Mouse (Mus musculus) heart, embryonic 14.5 days (tissue): ENCODE data around the gene Rpl23. TPM values are rescaled to one million over a fixed set of nuclear protein-coding genes. Genes with fewer than 3 reads are reported as not detected.

Experiments
- ATAC-seq: fragments of 200-750 bp; cut with Nextera tagmentation; 2 replicates; pipeline ENCODE4 v1.8.0; 2017; ENCODE audit warnings: low read depth, moderate TSS enrichment; ENCODE audit not compliant: insufficient number of reproducible peaks, insufficient read depth, low FRiP score
- H3K27ac ChIP-seq, 2 experiments: fragments of 200-500 bp in 1 of 2; fragments of 300-500 bp in 1 of 2; sonication (generic) in 1 of 2; replicated peaks in 1 of 2; 2 replicates each; pipeline ENCODE4 v1.5.1; 2012 to 2014; ENCODE audit warnings: low read depth in 2 of 2, low read length in 2 of 2, control low read depth in 1 of 2, mild to moderate bottlenecking in 1 of 2, mixed read lengths in 1 of 2; ENCODE audit not compliant: control insufficient read depth in 1 of 2, insufficient read depth in 1 of 2
- H3K27me3 ChIP-seq: fragments of 300-500 bp; sonication (generic); 2 replicates; pipeline ENCODE4 v1.6.1; 2014; ENCODE audit warnings: mild to moderate bottlenecking, low read length, control low read depth; ENCODE audit not compliant: control insufficient read depth, insufficient read depth
- H3K36me3 ChIP-seq: fragments of 300-500 bp; sonication (generic); 2 replicates; pipeline ENCODE4 v1.6.1; 2014; ENCODE audit warnings: mild to moderate bottlenecking, control low read depth, low read length, mixed read lengths; ENCODE audit not compliant: control insufficient read depth, insufficient read depth
- H3K4me1 ChIP-seq, 2 experiments: fragments of 200-500 bp in 1 of 2; fragments of 300-500 bp in 1 of 2; sonication (generic) in 1 of 2; 2 replicates each; pipeline ENCODE4 v1.6.1; 2012 to 2014; ENCODE audit warnings: low read length in 2 of 2, control low read depth in 1 of 2, mixed read lengths in 1 of 2; ENCODE audit not compliant: control insufficient read depth in 2 of 2, insufficient read depth in 2 of 2
- H3K4me2 ChIP-seq: fragments of 300-500 bp; sonication (generic); 2 replicates; pipeline ENCODE4 v1.6.1; 2014; ENCODE audit warnings: mild to moderate bottlenecking, low read length
- H3K4me3 ChIP-seq, 2 experiments: fragments of 200-500 bp in 1 of 2; fragments of 300-500 bp in 1 of 2; sonication (generic) in 1 of 2; 2 replicates each; pipeline ENCODE4 v1.5.1; 2012 to 2014; ENCODE audit warnings: low read length in 2 of 2, mild to moderate bottlenecking in 2 of 2, control low read depth in 1 of 2, low read depth in 1 of 2, moderate library complexity in 1 of 2; ENCODE audit not compliant: control insufficient read depth in 1 of 2, insufficient read depth in 1 of 2
- H3K9ac ChIP-seq: fragments of 300-500 bp; sonication (generic); 2 replicates; pipeline ENCODE4 v1.6.1; 2014; ENCODE audit warnings: mild to moderate bottlenecking, low read length
- H3K9me3 ChIP-seq: fragments of 300-500 bp; sonication (generic); 2 replicates; pipeline ENCODE4 v1.6.1; 2016; ENCODE audit warnings: low read length, control low read depth; ENCODE audit not compliant: control insufficient read depth
- WGBS: fragments of 180-500 bp; shearing (Covaris S2); extraction: QIAGEN DNeasy Blood & Tissue Kit; methylation state at CpG from one replicate; pipeline ENCODE4 v1.1.7; 2014; 5-methylcytosine and 5-hydroxymethylcytosine counted together
- polyA plus RNA-seq: library from polyadenylated mRNA; unstranded; fragments of >200 nt; fragmentation: Nextera tagmentation; extraction: Ambion mirVana; gene quantifications from 2 replicates; pipeline ENCODE4 v1.2.1, GENCODE M21; 2014

The Rpl23 gene
- polyA plus RNA-seq, 1 experiment from 2014 or later, result 536 TPM

DNA sequence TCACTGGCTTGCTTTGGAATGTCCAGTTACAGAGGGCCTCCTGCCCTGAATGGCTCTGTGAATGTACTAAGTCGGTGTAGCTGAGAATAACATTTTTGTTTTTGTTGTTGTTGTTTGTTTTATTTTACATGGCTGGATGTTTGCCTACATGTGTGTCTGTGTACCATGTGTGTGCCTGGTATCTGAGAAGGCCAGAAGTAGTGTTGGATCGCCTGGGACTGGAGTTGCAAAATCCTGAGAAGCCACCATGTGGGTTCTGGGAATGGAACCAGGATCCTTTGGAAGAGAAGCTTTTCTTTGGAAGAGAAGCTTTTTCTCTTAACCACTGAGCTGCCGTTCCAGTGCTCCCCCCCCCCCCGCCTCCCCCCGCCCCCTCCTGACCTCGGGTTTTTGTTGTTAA is 20.3 kb upstream of the Rpl23 start:
- WGBS, result 68% methylated on average over 6 of the region's 6 CpGs
- peaks cover 9% of the 10 kb centered on the region for H3K36me3 ChIP-seq
- H3K4me1 ChIP-seq, result peaks cover 43 to 67% of the 10 kb centered on the region in 2 experiments
- H3K4me2 ChIP-seq, result peak overlapping the region; percentile 71; the same call in 1 of the 2 replicates
- H3K9me3 ChIP-seq, result no peaks in the 10 kb centered on the region
- H3K4me3 ChIP-seq, result no peak overlapping the region
- H3K9ac ChIP-seq, result no peak overlapping the region
- no peaks in the 10 kb centered on the region for H3K27me3 ChIP-seq
- H3K27ac ChIP-seq, result peak overlapping the region in 1 of 2 experiments; percentile 94; a peak in 1 of 4 replicates
- ATAC-seq, result no peak

DNA sequence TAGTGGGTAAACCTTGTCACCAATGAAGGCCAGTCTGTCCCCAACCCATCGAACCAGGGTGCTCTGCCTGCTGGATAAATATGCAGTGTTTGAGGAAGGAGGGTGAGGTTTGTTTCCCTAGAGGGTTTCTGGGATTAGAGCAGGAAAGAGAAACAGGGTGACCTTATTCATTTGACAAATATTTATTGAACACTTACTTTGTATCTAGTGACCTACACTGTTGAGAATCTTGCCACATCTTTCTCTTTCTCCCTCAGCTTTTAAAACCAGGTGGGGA is 19.9 kb upstream of the Rpl23 start:
- WGBS, result 4% methylated on average over 1 of the region's 1 CpGs
- Histone ChIP-seq H3K4me1 (peaks cover 41 to 65% of the 10 kb centered on the region in 2 experiments), H3K27me3 (no peaks in the 10 kb centered on the region), H3K4me3 (no peak overlapping the region), H3K9ac (0 out of 2 replicates have a peak overlapping the region, but pooled peaks have one; percentile 90), H3K36me3 (peaks cover 6% of the 10 kb centered on the region), H3K9me3 (no peaks in the 10 kb centered on the region), H3K4me2 (peak overlapping the region; percentile 71), H3K27ac (peak overlapping the region in 1 of 2 experiments; percentile 94; a peak in 1 of 4 replicates)
- no peak for ATAC-seq

DNA sequence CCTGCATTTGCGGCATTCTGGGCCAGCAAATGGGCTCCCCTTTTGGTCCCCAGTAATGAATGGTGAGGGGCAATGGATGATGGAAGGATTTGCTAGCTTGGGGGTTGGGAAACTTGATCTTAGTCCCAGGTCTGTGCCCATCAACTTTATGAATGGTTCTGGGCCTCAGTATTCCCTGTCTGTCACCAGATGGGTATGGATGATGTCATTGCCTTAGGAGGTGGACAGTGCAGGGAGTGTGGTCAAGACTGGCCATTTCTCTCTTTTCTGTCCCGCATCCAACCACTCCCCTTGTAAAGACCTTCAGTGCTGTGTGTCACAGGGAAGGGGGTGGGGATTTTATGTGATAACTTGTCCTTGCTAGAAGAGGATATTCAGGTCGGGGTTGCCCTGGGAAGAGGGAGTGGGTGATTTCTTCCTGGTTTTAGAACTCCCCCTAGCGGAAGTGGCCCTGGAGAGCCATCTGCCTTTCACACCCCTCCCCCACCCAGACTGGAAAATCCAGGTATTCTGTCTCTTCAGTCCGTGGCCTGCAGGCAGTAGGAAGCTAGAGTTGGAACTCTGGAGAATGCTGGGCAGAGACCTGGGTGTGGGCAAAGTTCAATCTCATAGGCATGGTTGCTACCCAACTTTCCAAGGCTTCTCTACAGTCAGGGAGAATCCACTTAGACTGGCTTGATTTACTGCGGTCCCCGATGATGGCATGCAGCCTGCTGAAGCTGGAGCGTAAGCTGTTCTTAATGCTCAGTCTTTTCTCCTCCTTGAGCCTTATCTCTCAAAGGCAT is 19.4 kb upstream of the Rpl23 start:
- 26% methylated on average over 8 of the region's 8 CpGs for WGBS

DNA sequence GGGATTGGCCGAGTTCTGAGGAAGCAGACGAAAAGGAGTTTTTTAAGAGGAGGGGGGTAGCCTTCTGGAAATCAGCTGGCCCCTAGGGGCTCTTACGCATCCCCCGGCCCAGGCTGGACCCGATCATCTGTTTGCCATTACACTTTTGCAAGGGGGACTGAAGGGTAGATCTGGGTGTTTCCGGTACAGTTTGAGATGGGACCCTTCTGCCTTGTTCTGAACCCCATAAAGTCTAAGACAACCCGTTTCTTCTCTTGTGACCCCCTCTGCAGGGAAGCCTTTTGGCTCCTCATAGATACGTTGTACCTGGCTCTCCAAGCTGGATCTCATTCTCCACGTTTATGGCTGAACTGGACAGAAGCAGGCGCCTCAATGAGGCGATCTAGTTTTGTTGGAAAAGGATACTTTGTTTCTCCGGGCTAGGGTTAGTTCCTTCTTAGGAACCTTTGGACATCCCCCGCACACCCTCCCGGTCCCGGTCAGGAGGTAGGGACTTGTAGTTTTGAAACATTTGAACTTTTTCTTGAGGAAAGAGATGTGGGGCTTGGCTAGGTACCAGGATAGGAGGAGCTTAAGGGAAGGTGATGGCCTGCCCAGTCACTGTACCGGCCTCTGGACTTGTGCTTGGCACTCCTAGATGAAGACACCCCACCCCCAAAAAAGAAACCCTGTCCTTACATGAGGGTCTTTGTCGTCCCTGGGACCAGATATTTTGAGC is 18.6 kb upstream of the Rpl23 start:
- ATAC-seq, result no peak
- no peaks in the 10 kb centered on the region for H3K27me3 ChIP-seq
- peak overlapping the region; percentile 84 to 85 for H3K4me3 ChIP-seq
- H3K9ac ChIP-seq, result peak overlapping the region; percentile 90
- H3K27ac ChIP-seq, result peak overlapping the region; percentile 94 to 95
- H3K9me3 ChIP-seq, result no peaks in the 10 kb centered on the region
- peak overlapping the region; percentile 71 for H3K4me2 ChIP-seq
- H3K36me3 ChIP-seq, result no peaks in the 10 kb centered on the region
- 3% methylated on average over 17 of the region's 17 CpGs for WGBS
- peaks cover 31 to 52% of the 10 kb centered on the region in 2 experiments for H3K4me1 ChIP-seq

More for the DNA sequence above, 19.4 kb upstream of the Rpl23 start:
- no peak for ATAC-seq
- H3K9ac ChIP-seq, result peak overlapping the region; percentile 90
- no peaks in the 10 kb centered on the region for H3K27me3 ChIP-seq
- peak overlapping the region; percentile 84 to 85 for H3K4me3 ChIP-seq
- peak overlapping the region; percentile 71 for H3K4me2 ChIP-seq
- H3K36me3 ChIP-seq, result peaks cover under 1% of the 10 kb centered on the region; the same call in 1 of the 2 replicates
- H3K27ac ChIP-seq, result peak overlapping the region; percentile 94 to 95; a peak in 2 of 4 replicates
- peaks cover 38 to 59% of the 10 kb centered on the region in 2 experiments for H3K4me1 ChIP-seq
- H3K9me3 ChIP-seq, result no peaks in the 10 kb centered on the region

DNA sequence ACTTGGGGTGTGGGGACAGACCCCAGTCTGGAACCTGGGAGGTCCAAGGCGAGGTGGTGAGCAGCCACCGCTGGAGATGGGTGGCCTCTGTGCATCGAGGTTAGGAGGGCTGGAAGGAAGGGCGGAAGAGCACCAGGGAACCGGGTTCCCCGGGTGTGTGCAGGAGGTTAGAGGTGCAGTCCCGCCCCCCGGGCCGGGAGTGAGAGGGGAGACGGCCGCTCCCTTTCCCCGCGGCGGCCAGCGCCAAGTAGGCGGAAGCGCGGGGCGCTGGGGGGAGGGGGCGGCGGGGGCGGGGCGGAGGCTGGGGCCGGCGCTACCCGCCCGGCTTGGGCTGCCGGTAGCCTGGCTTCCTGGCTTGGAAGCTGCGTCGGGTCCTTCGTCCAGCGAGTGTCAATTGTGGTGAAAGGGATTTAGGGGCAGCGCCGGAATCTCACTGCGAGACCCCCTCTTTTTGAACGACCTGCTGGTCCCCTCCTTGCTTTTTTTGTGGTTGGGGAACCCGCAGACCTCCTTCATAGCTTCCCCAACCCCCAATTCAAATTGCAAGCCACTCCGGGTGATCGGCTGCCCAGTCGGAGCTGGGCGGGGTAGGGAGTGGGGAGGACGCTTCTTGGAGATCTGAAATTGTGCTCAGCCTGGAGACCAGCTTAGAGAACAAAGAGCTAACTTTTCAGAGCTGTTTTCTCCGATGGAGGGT is 17.9 kb upstream of the Rpl23 start:
- peak overlapping the region; percentile 90 for H3K9ac ChIP-seq
- H3K9me3 ChIP-seq, result no peaks in the 10 kb centered on the region
- WGBS, result 0% methylated on average over 31 of the region's 43 CpGs
- no peaks in the 10 kb centered on the region for H3K27me3 ChIP-seq
- peak overlapping the region; percentile 94 to 95 for H3K27ac ChIP-seq
- ATAC-seq, result peak; percentile 70
- peaks cover 25 to 45% of the 10 kb centered on the region in 2 experiments for H3K4me1 ChIP-seq
- no peaks in the 10 kb centered on the region for H3K36me3 ChIP-seq
- peak overlapping the region; percentile 71 for H3K4me2 ChIP-seq
- peak overlapping the region; percentile 84 to 85 for H3K4me3 ChIP-seq

DNA sequence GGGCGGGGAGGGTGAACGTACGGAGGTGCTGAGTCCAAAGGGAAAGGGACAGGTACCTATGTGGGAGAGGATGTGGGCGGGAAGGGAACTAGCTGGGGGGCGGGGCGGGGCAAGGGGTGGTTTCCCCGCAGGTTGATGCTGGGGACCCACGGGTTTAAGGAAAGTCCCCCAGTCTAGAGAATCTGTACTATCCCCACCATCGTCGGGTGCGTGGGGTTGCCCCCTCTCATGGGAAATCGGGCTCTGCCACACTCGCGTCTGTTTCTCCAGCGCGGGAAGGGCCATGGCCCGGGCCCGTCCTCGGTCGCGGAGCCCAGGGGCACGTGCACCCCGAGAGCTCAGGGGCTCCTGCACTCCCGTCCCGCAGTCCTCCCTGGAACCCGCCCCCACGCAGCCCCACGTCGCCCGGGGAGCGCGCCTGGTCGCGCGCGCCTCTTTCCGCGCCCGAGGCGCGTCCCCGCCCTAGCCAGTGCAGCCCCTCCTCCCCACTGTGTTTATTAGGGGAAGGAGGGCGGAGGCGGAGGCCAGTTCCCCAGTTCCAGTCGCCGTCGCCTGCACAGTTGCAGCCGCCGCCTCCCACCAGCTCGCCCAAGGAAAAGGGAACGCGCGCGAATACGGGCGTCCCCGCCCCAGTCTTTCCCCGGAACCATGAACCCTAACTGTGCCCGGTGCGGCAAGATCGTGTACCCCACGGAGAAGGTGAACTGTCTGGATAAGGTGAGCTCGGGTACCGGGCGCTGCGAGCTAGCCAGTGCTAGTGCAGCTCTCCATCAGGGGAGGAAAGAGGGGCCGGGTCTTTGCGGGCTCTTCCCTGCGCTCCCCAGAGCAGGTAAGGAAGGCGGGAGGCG is 17.1 kb upstream of the Rpl23 start:
- H3K9ac ChIP-seq, result peak overlapping the region; percentile 90
- peak; percentile 76 for ATAC-seq
- peak overlapping the region; percentile 87 to 94 for H3K27ac ChIP-seq
- H3K4me3 ChIP-seq, result peak overlapping the region; percentile 84 to 85
- peak overlapping the region; percentile 71 for H3K4me2 ChIP-seq
- H3K9me3 ChIP-seq, result no peaks in the 10 kb centered on the region
- no peaks in the 10 kb centered on the region for H3K27me3 ChIP-seq
- under 1% methylated on average over 68 of the region's 71 CpGs for WGBS
- H3K4me1 ChIP-seq, result peaks cover 19 to 38% of the 10 kb centered on the region in 2 experiments
- H3K36me3 ChIP-seq, result no peaks in the 10 kb centered on the region

DNA sequence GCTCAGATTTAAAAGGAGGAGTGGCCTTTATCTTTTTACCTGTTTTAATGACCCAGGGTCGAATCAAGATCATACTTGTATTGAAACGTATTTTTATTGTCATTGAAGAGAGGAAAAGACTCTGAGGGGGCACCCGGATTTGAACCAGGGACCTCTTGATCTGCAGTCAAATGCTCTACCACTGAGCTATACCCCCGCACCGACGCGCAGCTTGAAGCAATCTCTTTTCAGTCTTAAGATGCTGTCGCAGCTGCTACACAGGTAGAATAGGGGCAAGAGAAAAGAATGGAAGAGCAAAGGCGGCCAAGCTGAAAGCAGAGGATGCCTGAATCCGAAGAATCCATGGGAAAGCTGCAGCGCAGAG is 16.5 kb upstream of the Rpl23 start, which contains the start of gene Lasp1:
Gene Lasp1, plus strand, starts transcription at position 219 of the 364 bp plus-strand sequence.
- Histone ChIP-seq H3K4me3 (peak within 1 kb of the TSS; percentile 84 to 85), H3K9ac (peak within 1 kb of the TSS; percentile 90), H3K27me3 (no peaks in the 10 kb centered on the region), H3K9me3 (no peaks in the 10 kb centered on the region), H3K4me1 (peaks cover 15 to 32% of the 10 kb centered on the region in 2 experiments), H3K4me2 (peak within 1 kb of the TSS; percentile 71), H3K36me3 (no peaks in the 10 kb centered on the region), H3K27ac (peak within 1 kb of the TSS; percentile 87 to 94)
- ATAC-seq, result peak; percentile 16; the same call in 1 of the 2 replicates
- 2% methylated on average over 11 of the region's 11 CpGs for WGBS
